Mouse (Mus musculus) kidney, adult 18-20 months (tissue): ENCODE measurements around the gene Yjefn3.
A peak's percentile ranks its signal among the peaks of the same experiment; 100 is the strongest.
"Not testable (repeated sequence)": the region's sequence is repeated elsewhere in the genome, so short reads cannot be mapped to it uniquely, and the experiment has no call there.

ENCODE experiments used
- DNase-seq: peaks from one replicate; pipeline ENCODE4 v3.0.0; 2021

Yjefn3 gene

DNA sequence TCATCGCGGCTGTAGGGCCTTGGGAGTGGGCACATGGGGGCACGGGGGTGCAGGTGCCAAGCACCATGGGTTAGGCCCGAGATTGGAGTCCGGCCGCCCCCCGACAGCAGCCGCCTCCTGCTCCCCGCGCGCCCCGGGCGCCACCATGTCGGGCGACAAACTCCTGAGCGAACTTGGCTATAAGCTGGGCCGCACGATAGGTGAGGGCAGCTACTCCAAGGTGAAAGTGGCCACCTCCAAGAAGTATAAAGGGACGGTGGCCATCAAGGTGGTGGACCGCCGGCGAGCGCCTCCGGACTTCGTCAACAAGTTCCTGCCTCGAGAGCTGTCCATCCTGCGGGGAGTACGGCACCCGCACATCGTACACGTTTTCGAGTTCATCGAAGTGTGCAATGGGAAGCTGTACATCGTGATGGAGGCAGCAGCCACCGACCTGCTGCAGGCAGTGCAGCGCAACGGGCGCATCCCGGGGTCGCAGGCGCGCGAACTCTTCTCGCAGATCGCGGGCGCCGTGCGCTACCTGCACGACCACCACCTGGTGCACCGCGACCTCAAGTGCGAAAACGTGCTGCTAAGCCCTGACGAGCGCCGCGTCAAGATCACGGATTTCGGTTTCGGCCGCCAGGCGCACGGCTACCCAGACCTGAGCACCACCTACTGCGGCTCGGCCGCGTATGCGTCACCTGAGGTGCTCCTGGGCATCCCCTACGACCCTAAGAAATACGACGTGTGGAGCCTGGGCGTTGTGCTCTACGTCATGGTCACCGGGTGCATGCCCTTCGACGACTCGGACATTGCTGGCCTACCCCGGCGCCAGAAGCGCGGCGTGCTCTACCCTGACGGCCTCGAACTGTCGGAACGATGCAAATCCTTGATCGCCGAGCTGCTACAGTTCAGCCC is at the start of gene Yjefn3, which contains the start of the genes Tssk6 and Ndufa13:
Gene Yjefn3, minus strand, starts transcription at position 550 of the 900 bp plus-strand sequence.
Gene Tssk6, plus strand, starts transcription at position 22 of the 900 bp plus-strand sequence.
Gene Ndufa13, minus strand, starts transcription at position 396 of the 900 bp plus-strand sequence.
- peak; percentile 59 for DNase-seq

DNA sequence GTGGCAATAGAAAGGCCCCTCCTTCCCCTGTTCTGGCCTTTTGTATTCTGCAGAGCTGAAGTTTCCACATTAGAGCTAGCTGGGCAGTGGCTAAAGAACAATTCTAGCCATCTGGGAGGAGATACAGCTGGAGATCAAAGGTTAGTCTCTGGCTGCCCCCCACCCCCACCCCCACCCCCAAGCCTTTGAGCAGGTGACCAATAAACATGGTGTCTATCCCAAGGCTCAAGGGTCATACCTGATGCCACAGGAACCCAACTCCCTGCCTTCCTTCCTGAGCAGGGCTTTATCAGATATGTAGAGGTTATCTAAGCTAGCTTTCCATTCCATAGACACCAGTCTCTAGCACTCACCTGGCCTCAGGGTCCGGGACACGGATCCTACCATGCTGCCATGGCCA is 47.8 kb upstream of the Yjefn3 start:
- no peak for DNase-seq

DNA sequence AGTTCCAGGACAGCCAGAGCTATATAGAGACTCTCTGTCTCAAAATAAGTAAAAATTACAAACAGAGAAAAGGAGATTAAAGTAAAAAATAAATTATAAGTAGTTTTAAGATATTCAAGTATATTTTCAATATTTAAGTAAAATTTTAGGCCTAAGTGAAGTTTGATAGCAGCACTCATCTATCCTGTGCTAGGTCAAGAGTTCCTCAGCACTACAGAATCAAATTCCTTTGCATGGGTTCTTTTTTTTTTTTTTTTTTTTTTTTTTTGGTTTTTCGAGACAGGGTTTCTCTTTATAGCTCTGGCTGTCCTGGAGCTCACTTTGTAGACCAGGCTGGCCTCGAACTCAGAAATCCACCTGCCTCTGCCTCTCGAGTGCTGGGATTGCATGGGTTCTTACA is 40.0 kb upstream of the Yjefn3 start:
- not testable (repeated sequence) for DNase-seq

DNA sequence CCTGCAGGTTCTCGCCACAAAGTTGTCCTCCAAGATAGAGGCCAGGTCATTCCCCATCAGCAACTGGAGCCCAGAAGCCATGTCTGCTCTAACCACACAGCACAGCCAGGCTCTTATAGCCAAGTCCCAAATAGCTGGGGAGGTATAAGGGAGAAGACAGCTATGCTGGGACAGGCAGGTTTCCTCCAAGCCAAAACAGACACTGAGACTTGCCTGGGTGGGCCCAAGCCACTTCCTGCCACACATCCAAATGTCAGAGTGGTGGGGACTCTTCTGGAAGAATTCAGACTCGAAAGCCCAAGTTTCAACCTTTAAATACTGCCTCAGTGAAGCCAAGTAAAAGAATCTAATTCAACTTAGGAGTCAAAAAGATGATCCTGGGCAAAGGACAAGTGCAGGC is 37.9 kb upstream of the Yjefn3 start:
- DNase-seq, result no peak

DNA sequence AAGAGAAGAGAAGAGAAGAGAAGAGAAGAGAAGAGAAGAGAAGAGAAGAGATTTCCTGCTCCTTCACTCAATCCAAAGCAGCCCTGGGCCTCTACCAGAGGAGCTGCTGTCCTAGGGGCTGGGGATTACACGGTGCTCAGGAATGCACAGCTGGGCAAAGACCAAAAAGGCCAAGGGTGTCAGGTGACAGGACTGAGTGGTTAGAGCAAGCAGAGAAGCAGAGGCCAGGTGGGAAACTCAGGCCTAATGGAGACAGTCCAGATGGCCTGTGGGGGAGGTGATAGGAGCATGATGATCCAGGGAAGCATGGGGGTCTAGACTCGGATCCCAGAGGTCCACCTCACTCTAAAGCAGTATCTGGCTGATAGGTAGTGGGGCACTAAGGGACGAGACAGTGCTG is 37.1 kb upstream of the Yjefn3 start:
- peak; percentile 56 for DNase-seq

DNA sequence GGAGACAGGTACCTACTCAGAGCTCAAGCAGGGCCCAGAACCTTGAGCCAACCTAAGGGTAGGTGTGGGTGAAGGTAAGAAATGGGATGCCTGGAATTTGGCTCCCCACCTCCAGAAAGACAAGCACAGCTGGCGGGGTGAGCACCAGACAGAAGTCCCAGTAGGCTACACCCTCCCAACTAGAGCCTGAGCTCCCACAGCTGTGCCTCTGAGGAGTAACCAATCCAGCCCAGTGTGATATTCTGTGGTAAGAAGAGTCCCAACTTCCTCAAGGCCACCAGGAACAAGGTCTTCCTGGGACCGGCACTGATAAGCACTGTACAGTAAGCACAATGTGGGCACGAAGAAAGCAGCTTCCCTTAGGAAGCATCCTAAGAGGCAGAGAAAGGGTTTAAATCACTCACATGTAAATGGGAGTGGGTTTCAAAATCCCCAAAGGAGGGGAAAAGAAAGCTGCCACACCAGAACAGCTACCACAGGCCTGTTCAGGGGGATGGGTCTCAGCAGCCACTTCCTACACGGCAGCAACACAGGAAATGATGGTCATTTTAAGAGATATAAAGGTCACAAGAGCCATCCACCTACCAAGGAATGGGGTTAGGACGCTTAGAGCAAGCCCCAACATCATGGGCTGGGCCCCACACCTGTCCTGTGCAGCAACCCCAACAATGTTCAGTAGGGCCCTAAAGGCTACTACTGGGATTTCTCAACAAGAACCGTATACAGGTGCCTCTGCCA is 35.9 kb upstream of the Yjefn3 start:
- DNase-seq, result no peak

DNA sequence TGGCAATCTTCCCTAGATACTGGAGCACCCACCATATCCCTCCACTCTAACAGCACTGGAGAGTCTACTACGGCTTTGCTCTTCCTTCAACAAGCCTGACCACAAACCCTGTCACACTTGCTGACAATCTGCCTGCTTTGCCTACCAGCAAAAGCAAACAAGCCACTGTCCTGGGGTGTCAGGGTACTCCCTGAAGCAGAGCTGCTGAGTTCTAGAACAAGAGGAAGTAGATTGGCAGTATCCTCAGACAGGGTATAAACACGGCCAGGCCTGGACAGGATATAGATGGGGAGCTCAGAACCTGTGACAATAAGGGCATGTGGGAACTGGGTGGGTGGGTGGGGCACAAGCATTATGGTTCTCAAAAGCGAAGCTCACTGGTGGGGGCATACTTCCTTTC is 35.0 kb upstream of the Yjefn3 start:
- DNase-seq, result no peak

DNA sequence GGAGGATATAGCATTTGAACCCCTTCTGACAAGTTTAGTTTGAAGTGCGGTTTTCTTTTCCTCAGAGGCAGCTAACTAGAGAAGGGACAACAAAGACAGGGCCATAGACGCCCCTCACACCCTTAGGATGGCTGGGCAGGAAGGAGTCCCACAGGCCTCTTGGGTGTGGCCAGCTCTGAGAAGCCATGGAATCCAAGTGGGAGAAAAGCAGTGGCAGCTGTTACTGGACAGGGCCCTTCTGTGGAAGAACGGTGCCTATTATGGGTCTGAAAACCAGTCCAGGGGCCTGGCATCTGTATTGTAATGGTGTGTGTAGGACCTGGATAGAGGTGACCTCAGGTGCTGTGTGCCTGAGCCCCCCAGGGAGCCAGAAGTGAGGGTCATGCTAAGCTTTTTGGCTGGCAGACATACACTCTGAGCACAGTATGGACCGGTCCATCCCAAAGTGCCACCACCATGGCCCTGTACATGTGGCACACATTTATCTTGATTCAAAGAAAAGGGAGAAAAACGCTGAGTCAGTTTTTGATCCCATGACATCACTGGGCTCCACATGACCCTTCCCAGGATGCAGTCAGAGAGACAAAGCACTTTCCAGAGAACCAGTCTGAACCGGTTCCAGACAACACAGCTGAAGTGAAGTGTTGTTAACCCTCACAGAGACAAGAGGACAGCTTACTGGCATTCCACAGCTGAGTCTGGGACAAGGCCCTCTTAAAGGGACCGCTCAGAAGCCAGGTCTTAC is 33.7 kb upstream of the Yjefn3 start:
- peak; percentile 42 for DNase-seq

DNA sequence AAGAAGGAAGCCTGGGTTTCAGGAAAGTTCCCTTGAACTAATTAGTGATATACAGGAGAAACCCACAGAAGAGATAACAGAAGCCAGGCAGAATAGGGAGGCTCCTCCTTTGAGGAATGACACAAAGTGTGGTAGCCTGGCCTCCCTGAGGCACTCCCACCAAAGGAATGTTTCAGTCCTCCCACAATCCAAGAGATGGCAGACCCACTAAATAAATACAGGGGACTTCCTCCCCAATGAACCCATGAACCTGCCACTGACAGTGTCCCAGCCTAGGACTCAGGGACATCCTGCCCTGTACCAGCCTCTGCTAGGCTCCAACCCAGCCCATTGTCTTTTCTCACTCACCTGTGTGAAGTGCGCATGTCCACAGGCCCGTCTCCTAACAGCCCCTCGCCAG is 32.9 kb upstream of the Yjefn3 start:
- DNase-seq, result no peak

DNA sequence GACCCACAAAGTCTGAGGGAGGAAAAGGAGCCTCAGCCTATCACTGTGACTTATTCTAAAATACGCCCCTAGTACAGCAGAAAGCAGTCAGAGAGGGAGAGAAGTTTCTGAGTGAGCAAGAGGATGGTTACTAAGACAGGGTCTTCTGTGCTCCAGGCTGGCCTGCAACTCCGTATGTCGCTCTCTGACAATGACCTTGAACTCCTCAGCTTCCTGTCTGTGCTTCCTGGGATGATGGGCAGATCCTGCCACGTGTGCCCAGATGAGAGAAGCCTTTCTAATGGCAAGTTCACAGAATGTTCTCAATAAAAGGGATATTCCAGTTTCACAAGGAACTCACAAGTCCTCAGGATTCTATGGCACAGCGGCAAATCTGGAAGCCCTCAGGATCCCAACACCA is 32.1 kb upstream of the Yjefn3 start:
- no peak for DNase-seq

DNA sequence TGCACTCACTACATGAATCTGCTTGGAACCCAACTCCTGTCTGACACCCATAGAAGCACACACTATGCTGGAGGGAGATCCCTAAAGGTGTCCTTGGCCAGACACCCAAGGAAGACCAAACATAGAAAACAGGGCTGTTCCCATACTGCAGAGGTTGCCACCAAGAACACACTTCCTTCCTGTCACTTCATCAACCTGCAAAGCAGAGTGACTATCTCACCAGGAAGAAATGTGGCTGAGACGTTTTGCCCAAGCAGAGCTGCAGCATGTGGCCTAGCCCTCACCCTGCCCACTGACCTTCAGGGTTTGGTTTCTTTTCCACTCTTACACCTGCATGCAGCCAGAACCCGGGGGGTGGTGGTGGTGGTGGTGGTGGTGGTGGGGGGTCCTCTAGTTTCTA is 31.3 kb upstream of the Yjefn3 start:
- DNase-seq, result no peak

DNA sequence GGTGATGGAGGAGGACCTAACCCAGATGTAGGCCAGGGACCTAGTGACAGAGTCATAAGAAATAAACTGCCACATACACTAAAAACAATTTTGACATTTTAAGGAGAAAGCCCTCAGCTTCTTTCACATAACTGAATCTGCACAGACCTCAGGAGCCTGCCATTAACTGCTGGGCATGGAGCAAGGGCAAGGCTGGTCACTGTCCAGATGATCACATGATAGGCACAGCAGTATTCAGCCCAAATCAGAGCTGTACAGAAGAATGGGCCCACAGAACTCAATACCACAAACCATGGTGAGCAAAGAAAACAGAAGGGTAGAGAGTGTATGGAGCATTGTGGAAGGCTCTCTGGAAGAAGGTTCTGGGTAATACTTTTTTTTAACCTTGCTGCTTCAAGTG is 24.4 kb upstream of the Yjefn3 start:
- DNase-seq, result no peak

DNA sequence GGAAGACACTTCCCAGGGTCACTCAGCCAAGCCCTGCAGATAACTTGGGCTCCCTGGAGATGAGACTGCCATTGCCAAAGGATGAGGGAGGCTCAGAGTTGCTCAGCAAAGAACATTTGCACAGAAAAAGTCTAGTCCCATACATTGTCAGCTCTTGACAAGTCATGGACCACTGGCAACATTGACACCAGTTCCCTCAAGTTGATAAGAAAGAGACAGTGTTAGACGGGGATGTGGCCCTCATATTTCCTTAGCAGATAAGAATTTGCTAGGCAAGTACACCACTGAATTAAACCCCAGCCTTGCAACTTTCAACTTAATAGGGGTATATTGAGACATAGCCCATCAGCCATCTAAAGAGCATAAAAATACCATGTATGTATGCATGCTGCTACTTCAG is 21.5 kb upstream of the Yjefn3 start:
- DNase-seq, result no peak

DNA sequence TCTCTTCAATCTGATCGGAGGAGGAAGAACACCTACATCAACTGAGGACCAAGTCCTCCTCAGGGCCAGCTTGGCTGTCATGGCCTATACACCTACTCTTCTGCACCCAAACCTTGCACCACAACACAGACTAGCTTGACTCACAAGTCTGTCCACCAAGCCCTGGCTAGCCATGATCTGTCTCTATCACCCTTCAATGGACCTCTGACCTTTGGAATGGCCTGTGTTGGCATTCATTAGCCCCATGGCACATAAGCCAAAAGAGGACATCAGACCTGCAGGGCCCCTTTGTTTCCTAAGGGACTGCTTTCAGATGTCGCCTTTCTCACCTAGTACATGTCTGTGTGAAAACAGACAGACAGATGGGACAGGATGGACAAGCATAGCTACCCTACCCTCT is 18.6 kb upstream of the Yjefn3 start:
- peak; percentile 44 for DNase-seq

DNA sequence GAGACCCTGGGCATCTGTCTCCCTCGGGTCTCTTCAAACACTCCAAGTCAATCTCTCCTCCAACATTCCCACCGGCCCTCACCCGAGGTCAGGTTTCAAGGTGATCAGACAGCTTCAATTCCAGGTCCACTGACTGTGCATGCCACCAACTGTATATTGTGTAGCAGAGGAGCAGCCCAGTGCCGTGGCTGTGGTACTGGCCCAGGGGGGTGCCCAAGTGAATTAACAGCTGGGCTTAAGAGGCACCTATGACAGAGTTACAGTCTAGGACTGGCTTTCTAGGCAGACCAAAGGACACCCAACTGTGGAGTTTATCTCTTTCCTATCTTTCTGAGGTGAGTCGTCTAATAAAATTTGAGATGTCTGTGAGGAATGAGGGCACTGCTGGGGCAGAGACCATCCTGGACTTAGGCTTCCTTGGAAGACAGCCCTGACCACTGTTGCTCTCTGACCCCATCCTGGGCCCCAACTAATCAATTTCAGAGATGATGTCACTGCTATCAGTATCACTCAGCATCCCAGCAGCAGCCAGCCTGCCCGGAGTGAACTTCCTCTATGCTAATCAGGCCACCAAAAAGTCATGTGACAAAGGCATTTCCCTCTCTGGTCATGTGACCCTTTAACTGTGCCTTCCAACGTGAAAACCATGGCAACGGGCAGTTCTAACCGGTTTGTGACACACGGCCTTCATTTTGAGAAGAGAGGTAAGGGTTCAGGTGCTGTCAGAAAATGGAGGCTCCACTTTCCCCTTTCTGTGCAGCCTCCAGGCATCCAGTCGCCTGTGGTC is 17.6 kb upstream of the Yjefn3 start:
- DNase-seq, result peak; percentile 78

DNA sequence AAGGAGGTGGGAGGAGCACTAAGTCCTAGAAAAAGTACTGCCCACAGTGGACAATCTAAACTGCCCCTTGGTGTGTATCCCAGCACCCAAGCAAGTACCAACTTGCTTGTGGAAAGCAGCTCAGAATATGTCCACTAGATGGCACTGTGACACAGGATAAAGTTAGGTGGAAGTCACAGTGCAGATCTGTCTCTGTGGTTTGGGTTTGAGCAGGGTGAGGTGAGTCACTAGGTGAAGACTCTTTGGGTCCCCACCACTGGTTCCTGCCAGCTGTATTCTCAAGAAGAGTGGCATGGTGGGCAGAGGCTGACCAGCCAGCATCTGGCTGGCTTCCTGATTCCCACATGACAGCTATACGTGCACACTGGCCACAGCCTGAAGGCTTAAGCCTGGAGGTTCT is 16.5 kb upstream of the Yjefn3 start:
- peak; percentile 78 for DNase-seq

DNA sequence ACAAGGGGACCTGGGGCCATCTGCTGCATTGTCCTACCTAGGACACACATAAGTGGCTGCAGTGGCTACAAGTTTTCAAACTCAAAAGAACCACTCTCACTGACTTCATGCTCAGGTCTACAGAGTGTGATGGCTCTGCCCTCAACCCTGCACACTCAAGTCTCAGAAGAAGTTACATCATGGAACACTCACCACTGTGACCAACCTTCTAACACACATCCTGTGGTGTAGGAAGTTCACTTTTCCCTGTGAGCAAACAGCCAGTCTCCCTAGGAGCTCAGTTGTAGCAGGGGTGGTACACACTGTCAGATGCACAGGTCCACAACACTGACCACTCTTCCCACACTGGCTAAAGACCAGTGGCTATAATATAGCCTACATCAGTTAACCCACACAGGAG is 16.0 kb upstream of the Yjefn3 start:
- DNase-seq, result no peak

DNA sequence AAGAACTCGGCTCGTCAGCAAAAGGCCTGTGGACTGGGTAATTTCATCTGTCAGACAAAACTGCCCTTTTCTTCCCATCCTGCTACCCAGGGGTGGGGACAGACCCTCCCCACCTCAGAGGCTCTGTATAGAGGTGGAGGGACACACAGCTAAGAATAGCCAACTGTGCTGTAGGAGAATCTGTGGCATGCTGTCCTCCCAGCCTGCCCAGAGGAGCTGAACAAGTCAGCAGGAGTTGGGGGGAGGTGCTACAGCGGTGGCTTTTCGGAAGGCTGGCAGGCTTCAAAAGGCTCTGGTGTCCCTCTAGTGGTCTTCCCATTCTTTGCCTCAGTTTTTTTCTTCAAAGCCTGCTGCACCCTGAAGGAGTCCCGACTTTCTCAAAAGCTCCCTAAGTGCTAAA is 13.2 kb upstream of the Yjefn3 start:
- DNase-seq, result no peak

DNA sequence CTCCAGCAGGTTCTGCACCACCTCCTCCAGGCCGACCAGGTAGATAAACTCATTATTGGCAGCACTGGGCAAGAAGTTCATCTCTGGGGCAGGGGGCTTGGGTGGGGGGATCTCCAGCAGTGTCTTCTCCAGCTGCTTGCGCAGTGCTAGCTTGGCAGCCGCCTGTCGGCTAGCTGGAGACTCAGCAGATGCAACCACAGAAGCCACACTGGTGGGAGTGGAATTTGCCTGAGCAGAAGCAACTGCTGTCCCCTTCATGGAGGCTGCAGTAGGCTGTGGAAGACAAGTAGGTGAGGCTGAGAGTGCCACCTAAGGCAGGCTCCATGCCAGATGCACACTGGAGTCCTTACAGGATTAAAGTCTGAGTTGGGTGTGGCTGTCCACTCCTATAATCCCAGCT is 12.0 kb upstream of the Yjefn3 start:
- DNase-seq, result no peak

DNA sequence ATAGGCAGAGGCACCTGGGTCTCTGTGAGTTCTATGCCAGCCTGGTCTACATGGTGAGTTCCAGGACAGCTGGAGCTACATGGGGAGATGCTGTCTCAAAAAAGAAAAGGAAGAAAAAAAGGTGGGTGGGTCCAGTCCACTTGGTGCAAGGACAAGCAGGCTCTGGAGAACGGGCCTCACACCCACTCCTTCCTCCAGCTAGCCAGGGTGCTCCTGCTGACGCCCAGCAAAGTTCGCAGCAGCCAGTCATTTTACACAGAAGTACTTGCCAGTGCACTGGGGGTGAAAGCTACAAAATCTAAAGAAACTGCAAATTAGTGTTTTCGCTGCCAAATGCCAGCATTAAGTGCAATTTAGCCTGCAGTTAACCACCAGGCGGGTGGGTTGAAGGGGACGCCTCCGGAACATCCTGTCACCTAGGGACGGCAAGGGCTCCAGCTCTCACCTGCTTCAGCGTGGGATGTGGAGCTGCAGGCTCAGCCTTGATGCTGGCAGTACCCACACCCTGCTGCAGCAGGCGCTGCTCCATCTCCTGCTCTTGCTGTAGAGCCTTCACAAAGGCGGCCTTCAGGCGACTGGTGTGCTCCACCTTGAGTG is 10.1 kb upstream of the Yjefn3 start:
- DNase-seq, result no peak

DNA sequence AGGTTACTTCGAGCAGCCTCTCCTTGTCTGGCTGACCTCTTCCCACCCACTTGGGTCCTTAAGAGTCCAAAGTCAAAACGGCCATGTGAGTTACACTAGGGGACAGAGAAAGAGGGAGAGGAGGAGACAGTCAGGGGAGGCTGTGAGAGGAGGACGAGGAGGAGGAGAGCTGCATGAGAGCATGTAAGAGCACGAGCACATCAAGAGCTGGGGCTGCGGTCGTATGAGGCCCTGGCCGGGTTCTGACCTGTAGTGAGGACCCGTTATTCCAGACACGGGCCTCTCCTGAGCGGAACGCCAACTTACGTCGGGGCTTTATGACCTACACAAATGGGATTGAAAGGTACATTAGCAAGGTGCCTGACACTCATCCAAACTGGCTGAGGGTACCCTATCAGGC is 9.4 kb upstream of the Yjefn3 start:
- DNase-seq, result no peak

DNA sequence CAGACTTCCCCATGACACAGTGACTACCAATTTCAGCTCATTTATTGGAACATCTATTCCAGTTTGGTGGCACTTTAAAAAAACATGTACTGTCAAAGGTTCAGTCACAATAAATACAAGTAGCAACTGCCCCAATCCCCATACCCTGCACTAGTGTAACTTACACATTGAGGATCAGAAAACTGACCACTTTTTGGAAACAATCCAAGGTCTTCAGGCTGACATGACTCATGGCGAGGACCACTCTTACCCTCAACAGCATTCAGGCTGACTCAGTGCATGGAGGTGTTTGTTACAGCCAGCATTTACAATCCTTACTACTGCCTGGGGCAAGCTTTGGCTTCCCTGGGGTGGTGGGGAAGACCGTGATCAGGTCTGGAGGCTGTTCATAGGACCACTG is 4.6 kb upstream of the Yjefn3 start:
- no peak for DNase-seq
